Mouse (Mus musculus): ENCODE results near the gene Ggta1. TPM values are rescaled to one million over a fixed set of nuclear protein-coding genes. Genes with fewer than 3 reads are reported as not detected.

The Ggta1 gene
- polyA plus RNA-seq, 1 experiment from 2014 or later: 6.2 TPM

DNA sequence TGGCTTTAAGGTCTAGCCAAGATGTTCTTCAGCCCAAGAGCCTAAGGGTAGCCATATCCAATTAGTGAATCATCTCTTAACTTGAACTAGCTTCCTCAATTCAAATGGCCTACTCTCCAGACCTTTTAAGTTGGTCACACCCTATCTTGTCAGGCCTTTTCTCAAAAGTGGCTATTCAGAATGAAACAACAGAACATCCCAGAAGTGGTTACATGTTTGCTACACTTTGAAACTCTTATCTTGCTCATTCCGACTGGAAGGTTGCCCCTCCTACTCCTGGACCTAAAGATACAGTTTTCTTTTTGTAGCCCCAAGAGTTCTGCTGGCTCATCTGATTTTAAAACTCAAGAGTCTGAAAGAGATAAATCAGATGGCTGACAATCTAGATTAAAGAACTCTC is 42.4 kb downstream of the Ggta1 start:
- WGBS (ENCODE audit: insufficient replicate concordance): 38% methylated on average over 1 of the region's 1 CpGs
- peaks cover 5% of the 10 kb centered on the region; the same call in 1 of the 2 replicates for H3K9me3 ChIP-seq (ENCODE audit: low read length)
- peak overlapping the region; percentile 59; the same call in 1 of the 2 replicates for H3K27ac ChIP-seq (ENCODE audit: low read depth)
- no peak overlapping the region for H3K9ac ChIP-seq (replicated peaks)
- no peaks in the 10 kb centered on the region for H3K27me3 ChIP-seq (ENCODE audit: insufficient read depth, low read length)
- peak; percentile 83 for TF ChIP-seq EP300 (IDR thresholded peaks at IDR 0.05; ENCODE audit: low read depth)
- TF ChIP-seq CTCF (IDR thresholded peaks at IDR 0.05; ENCODE audit: low read depth): no peak
- no peak overlapping the region for H3K4me2 ChIP-seq (ENCODE audit: low read depth, low read length)
- ATAC-seq (peak; percentile 54), DNase-seq (no peak)
- H3K4me3 ChIP-seq (ENCODE audit: low read depth, low read length): no peak overlapping the region
- H3K36me3 ChIP-seq (replicated peaks; ENCODE audit: insufficient read depth, low read length): peaks cover 26% of the 10 kb centered on the region
- peaks cover 12% of the 10 kb centered on the region for H3K4me1 ChIP-seq (ENCODE audit: insufficient read depth)

DNA sequence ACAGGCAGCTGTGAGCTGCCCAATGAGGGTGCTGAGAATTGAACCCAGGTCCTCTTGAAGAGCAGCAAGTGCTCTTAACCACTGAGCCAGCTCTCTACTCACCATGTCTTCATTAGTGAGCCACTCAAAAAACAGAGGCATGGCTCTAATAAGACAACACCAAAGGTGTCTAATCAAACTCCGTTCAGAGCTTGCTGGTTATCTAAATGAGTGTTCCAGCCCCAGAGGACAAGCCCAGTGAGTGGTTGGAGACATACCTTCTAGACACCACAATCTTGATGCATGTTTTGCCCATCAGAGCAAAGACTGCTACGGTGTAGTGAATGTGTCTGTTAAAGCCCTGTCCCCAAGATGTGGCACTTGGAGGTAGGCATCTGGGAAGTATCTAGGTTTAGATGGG is 43.4 kb downstream of the Ggta1 start:
- Histone ChIP-seq H3K4me1 (ENCODE audit: insufficient read depth) (peaks cover 12% of the 10 kb centered on the region), H3K4me3 (ENCODE audit: low read depth, low read length) (no peak overlapping the region), H3K36me3 (replicated peaks; ENCODE audit: insufficient read depth, low read length) (peaks cover 26% of the 10 kb centered on the region), H3K9me3 (ENCODE audit: low read length) (peaks cover 5% of the 10 kb centered on the region; the same call in 1 of the 2 replicates), H3K9ac (replicated peaks) (no peak overlapping the region), H3K4me2 (ENCODE audit: low read depth, low read length) (no peak overlapping the region), H3K27ac (ENCODE audit: low read depth) (peak overlapping the region; percentile 37; the same call in 1 of the 2 replicates), H3K27me3 (ENCODE audit: insufficient read depth, low read length) (no peaks in the 10 kb centered on the region)
- TF ChIP-seq CTCF (IDR thresholded peaks at IDR 0.05; ENCODE audit: low read depth) (no peak), EP300 (IDR thresholded peaks at IDR 0.05; ENCODE audit: low read depth) (peak; percentile 76)
- peak; percentile 75 for ATAC-seq
- no peak for DNase-seq
- 48% methylated on average over 2 of the region's 2 CpGs for WGBS (ENCODE audit: insufficient replicate concordance)

DNA sequence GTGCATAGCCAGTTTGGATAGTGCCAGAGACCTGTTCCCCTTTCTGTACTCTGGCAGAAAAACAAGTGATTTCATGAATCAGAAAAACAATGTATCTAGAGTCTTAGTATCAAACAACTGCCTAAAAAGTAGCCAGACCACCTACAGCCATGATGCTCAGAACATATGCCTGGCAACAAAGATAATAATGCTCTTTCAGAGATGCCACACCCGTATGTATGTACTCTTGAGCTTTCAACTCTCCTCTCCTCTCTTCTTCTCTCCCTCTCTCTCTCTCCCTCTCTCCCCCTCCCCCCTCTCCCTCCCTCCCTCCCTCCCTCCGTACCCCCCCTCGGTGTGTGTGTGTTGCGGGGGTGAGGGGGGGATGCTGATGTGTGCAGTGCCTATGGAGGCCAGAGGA is 43.8 kb downstream of the Ggta1 start:
- Histone ChIP-seq H3K4me1 (ENCODE audit: insufficient read depth) (peaks cover 12% of the 10 kb centered on the region), H3K4me2 (ENCODE audit: low read depth, low read length) (no peak overlapping the region), H3K4me3 (ENCODE audit: low read depth, low read length) (no peak overlapping the region), H3K27ac (ENCODE audit: low read depth) (no peak overlapping the region; the same call in 1 of the 2 replicates), H3K27me3 (ENCODE audit: insufficient read depth, low read length) (no peaks in the 10 kb centered on the region), H3K9me3 (ENCODE audit: low read length) (peaks cover 5% of the 10 kb centered on the region; the same call in 1 of the 2 replicates), H3K36me3 (replicated peaks; ENCODE audit: insufficient read depth, low read length) (peaks cover 26% of the 10 kb centered on the region), H3K9ac (replicated peaks) (no peak overlapping the region)
- ATAC-seq (peak; percentile 69), DNase-seq (no peak)
- peak; percentile 23; the same call in 1 of the 2 replicates for TF ChIP-seq EP300 (IDR thresholded peaks at IDR 0.05; ENCODE audit: low read depth)
- TF ChIP-seq CTCF (IDR thresholded peaks at IDR 0.05; ENCODE audit: low read depth): no peak
- WGBS (ENCODE audit: insufficient replicate concordance): 79% methylated on average over 4 of the region's 4 CpGs

DNA sequence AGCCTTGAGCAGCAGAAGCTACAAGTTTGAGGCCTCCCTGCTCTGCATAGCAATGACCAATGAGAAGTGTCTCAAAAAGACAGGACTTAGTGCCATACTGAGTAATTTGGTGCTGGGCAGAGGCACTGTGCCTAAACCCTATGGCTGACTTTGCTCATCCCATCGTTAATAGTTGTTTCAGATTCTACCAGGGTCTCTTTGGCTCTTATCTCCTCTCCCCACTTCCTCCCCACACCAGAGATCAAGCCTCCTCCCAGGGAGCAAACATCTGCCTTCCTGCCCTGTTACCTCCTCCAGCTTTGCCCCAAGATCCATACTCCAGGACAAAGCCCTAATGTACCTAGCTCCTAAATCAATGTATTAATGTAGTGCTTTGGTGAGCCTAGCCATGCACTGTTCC is 45.8 kb downstream of the Ggta1 start:
- WGBS (ENCODE audit: insufficient replicate concordance): 26% methylated on average over 1 of the region's 1 CpGs
- Histone ChIP-seq H3K4me1 (ENCODE audit: insufficient read depth) (peaks cover 12% of the 10 kb centered on the region), H3K27me3 (ENCODE audit: insufficient read depth, low read length) (no peaks in the 10 kb centered on the region), H3K27ac (ENCODE audit: low read depth) (no peak overlapping the region), H3K36me3 (replicated peaks; ENCODE audit: insufficient read depth, low read length) (peaks cover 26% of the 10 kb centered on the region), H3K9ac (replicated peaks) (no peak overlapping the region), H3K4me2 (ENCODE audit: low read depth, low read length) (no peak overlapping the region), H3K4me3 (ENCODE audit: low read depth, low read length) (no peak overlapping the region), H3K9me3 (ENCODE audit: low read length) (peaks cover 5% of the 10 kb centered on the region; the same call in 1 of the 2 replicates)
- DNase-seq: no peak
- ATAC-seq: no peak
- TF ChIP-seq CTCF (IDR thresholded peaks at IDR 0.05; ENCODE audit: low read depth) (no peak), EP300 (IDR thresholded peaks at IDR 0.05; ENCODE audit: low read depth) (no peak)

DNA sequence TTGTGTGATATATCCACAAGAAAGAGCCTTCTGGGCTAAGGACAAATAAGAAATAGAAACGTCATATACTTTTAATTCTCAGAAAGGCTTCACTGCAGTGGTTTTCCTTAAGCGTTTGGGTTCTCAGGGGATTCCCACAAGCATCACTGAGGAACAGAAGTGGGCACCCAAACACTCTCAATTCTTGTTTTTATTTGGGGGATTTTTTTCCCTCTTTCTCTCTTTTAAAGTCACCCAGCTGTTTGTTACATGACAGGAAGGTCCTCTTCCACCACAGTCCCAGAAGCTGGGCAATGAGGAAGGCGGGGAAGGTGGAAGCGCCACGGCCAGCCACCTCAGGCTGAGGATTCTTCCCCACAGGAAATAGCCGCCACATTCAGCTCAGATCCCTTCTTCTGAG is 46.6 kb downstream of the Ggta1 start:
- H3K9ac ChIP-seq (replicated peaks): no peak overlapping the region
- H3K27ac ChIP-seq (ENCODE audit: low read depth): no peak overlapping the region
- H3K27me3 ChIP-seq (ENCODE audit: insufficient read depth, low read length): no peaks in the 10 kb centered on the region
- TF ChIP-seq CTCF (IDR thresholded peaks at IDR 0.05; ENCODE audit: low read depth) (no peak), EP300 (IDR thresholded peaks at IDR 0.05; ENCODE audit: low read depth) (no peak)
- 66% methylated on average over 6 of the region's 6 CpGs for WGBS (ENCODE audit: insufficient replicate concordance)
- peaks cover 26% of the 10 kb centered on the region for H3K36me3 ChIP-seq (replicated peaks; ENCODE audit: insufficient read depth, low read length)
- H3K4me2 ChIP-seq (ENCODE audit: low read depth, low read length): no peak overlapping the region
- DNase-seq: no peak
- peaks cover 5% of the 10 kb centered on the region; the same call in 1 of the 2 replicates for H3K9me3 ChIP-seq (ENCODE audit: low read length)
- no peak overlapping the region for H3K4me3 ChIP-seq (ENCODE audit: low read depth, low read length)
- H3K4me1 ChIP-seq (ENCODE audit: insufficient read depth): peaks cover 12% of the 10 kb centered on the region
- no peak for ATAC-seq

DNA sequence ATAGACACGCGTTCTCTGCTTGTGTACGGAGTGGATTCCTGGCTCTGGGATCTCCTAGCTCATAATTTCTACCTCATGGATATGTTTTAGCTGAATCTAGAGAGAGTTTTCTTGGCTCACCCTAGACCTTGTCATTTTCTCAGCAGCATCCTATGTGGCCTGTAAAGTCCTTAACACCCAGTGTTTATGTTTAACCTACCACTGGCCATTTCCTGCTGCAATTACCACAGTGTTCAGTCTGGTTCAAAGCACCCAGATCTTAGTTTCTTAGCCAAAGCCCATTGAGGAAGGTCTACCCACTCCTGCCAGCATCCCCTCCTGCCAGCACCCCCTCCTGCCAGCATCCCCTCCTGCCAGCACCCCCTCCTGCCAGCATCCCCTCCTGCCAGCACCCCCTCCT is 50.2 kb downstream of the Ggta1 start:
- Histone ChIP-seq H3K4me3 (ENCODE audit: low read depth, low read length) (no peak overlapping the region), H3K4me1 (ENCODE audit: insufficient read depth) (peaks cover 4% of the 10 kb centered on the region; the same call in 1 of the 2 replicates), H3K4me2 (ENCODE audit: low read depth, low read length) (no peak overlapping the region), H3K9ac (replicated peaks) (no peak overlapping the region), H3K27me3 (ENCODE audit: insufficient read depth, low read length) (no peaks in the 10 kb centered on the region), H3K36me3 (replicated peaks; ENCODE audit: insufficient read depth, low read length) (peaks cover 14% of the 10 kb centered on the region; the same call in 1 of the 2 replicates), H3K9me3 (ENCODE audit: low read length) (no peaks in the 10 kb centered on the region), H3K27ac (ENCODE audit: low read depth) (no peak overlapping the region)
- DNase-seq (no peak), ATAC-seq (no peak)
- TF ChIP-seq EP300 (IDR thresholded peaks at IDR 0.05; ENCODE audit: low read depth): no peak
- 82% methylated on average over 3 of the region's 3 CpGs for WGBS (ENCODE audit: insufficient replicate concordance)

Data from liver, postnatal 0 days (tissue).